Mouse (Mus musculus) liver, adult 2 months (tissue): ENCODE measurements around the gene Sap30l.

Experiments used
- CTCF ChIP-seq: fragments of 200-500 bp; IDR thresholded peaks from 2 replicates; pipeline ENCODE4 v1.5.1; 2011; ENCODE audit warnings: low read depth, low read length, control low read depth
- POLR2A ChIP-seq: fragments of 200-500 bp; IDR thresholded peaks from 2 replicates; pipeline ENCODE4 v1.6.1; 2011; ENCODE audit warnings: low read length, control low read depth; ENCODE audit not compliant: insufficient read depth; ENCODE audit errors: extremely low read depth

GRCm38 (mm10) chr11:57790866-57791535 lies 10.4 kb upstream of the Sap30l start:
- TF ChIP-seq CTCF (no peak), POLR2A (no peak)
